Mouse (Mus musculus) MEL (cell line): ENCODE data around the gene Gadd45a. TPM values are rescaled to one million over a fixed set of nuclear protein-coding genes. Genes with fewer than 3 reads are reported as not detected.

Source experiments
- DNase-seq: peaks from one replicate; pipeline ENCODE4 v3.0.0; 2011; ENCODE audit warnings: low read depth, low spot score
- H3K27ac ChIP-seq: 2 replicates; pipeline ENCODE4 v1.5.1; 2012; ENCODE audit warnings: low read depth, mild to moderate bottlenecking, control low read depth, low read length, moderate library complexity; ENCODE audit not compliant: control insufficient read depth
- H3K27me3 ChIP-seq, 2 experiments: fragments of 150-350 bp in 1 of 2; sonication (generic) in 1 of 2; 2 replicates each; pipeline ENCODE4 v1.6.1; 2012; ENCODE audit warnings: low read length in 2 of 2, mild to moderate bottlenecking in 2 of 2, improper control_type of control experiment in 1 of 2, moderate library complexity in 1 of 2; ENCODE audit not compliant: insufficient read depth in 2 of 2, control insufficient read depth in 1 of 2
- H3K36me3 ChIP-seq, 2 experiments: 2 replicates each; pipeline ENCODE4 v1.6.1; 2012 to 2014; ENCODE audit warnings: low read length in 2 of 2, improper control_type of control experiment in 1 of 2, inconsistent platforms in 1 of 2, mild to moderate bottlenecking in 1 of 2; ENCODE audit not compliant: insufficient read depth in 2 of 2, control insufficient read depth in 1 of 2
- H3K4me1 ChIP-seq, 2 experiments: fragments of 150-350 bp in 1 of 2; sonication (generic) in 1 of 2; 2 replicates each; pipeline ENCODE4 v1.6.1; 2012; ENCODE audit warnings: low read length in 2 of 2, improper control_type of control experiment in 1 of 2, mild to moderate bottlenecking in 1 of 2; ENCODE audit not compliant: insufficient read depth in 2 of 2, control insufficient read depth in 1 of 2
- H3K4me3 ChIP-seq, 2 experiments: fragments of 150-350 bp in 1 of 2; sonication (generic) in 1 of 2; 2 replicates each; pipeline ENCODE4 v1.5.1; 2012; ENCODE audit warnings: low read depth in 2 of 2, low read length in 2 of 2, mild to moderate bottlenecking in 2 of 2, moderate library complexity in 2 of 2, control low read depth in 1 of 2, improper control_type of control experiment in 1 of 2; ENCODE audit not compliant: control insufficient read depth in 1 of 2, insufficient read depth in 1 of 2
- H3K79me2 ChIP-seq: 2 replicates; pipeline ENCODE4 v1.6.1; 2012; ENCODE audit warnings: mild to moderate bottlenecking, low read length, moderate library complexity; ENCODE audit not compliant: control insufficient read depth, poor library complexity, insufficient read depth
- H3K9ac ChIP-seq: 2 replicates; pipeline ENCODE4 v1.6.1; 2012; ENCODE audit warnings: low read depth, mild to moderate bottlenecking, control low read depth, low read length, moderate library complexity; ENCODE audit not compliant: control insufficient read depth, poor library complexity, severe bottlenecking
- H3K9me3 ChIP-seq: fragments of 150-350 bp; sonication (generic); replicated peaks from 2 replicates; pipeline ENCODE4 v1.6.1; 2012; ENCODE audit warnings: mild to moderate bottlenecking, low read length, improper control_type of control experiment, moderate library complexity; ENCODE audit not compliant: insufficient read depth
- BHLHE40 ChIP-seq: IDR thresholded peaks from 2 replicates; pipeline ENCODE4 v1.6.1; 2012; ENCODE audit warnings: low read depth, mild to moderate bottlenecking, inconsistent platforms, low read length, improper control_type of control experiment, borderline replicate concordance
- CHD2 ChIP-seq: IDR thresholded peaks from 2 replicates; pipeline ENCODE4 v1.6.1; 2011; ENCODE audit warnings: low read length, improper control_type of control experiment
- CTCF ChIP-seq, 3 experiments: IDR thresholded peaks in 2 of 3; conservative IDR thresholded peaks in 1 of 3; 2 replicates each; pipeline ENCODE4 v1.5.1; 2011 to 2012; ENCODE audit warnings: low read length in 3 of 3, low read depth in 2 of 3, mild to moderate bottlenecking in 2 of 3, improper control_type of control experiment in 1 of 3, inconsistent platforms in 1 of 3, mixed read lengths in 1 of 3, moderate library complexity in 1 of 3; ENCODE audit not compliant: control insufficient read depth in 1 of 3, insufficient read depth in 1 of 3, poor library complexity in 1 of 3, severe bottlenecking in 1 of 3
- E2F4 ChIP-seq: IDR thresholded peaks from 2 replicates; pipeline ENCODE4 v1.6.1; 2011; ENCODE audit warnings: low read depth, low read length, improper control_type of control experiment, borderline replicate concordance
- ELF1 ChIP-seq: IDR thresholded peaks from 2 replicates; pipeline ENCODE4 v1.6.1; 2014; ENCODE audit warnings: low read depth, mild to moderate bottlenecking, inconsistent platforms, low read length, improper control_type of control experiment, moderate library complexity
- GABPA ChIP-seq: IDR thresholded peaks from 2 replicates; pipeline ENCODE4 v1.6.1; 2012; ENCODE audit warnings: low read depth, mild to moderate bottlenecking, inconsistent platforms, low read length, improper control_type of control experiment, moderate library complexity
- GATA1 ChIP-seq: IDR thresholded peaks from 2 replicates; pipeline ENCODE4 v1.6.1; 2011; ENCODE audit warnings: low read depth, low read length, improper control_type of control experiment
- HCFC1 ChIP-seq: IDR thresholded peaks from 2 replicates; pipeline ENCODE4 v1.6.1; 2012; ENCODE audit warnings: low read depth, mild to moderate bottlenecking, inconsistent platforms, low read length, improper control_type of control experiment, moderate library complexity
- JUND ChIP-seq: IDR thresholded peaks from 2 replicates; pipeline ENCODE4 v1.6.1; 2011; ENCODE audit warnings: low read depth, mild to moderate bottlenecking, improper control_type of control experiment, low read length
- KAT2A ChIP-seq: conservative IDR thresholded peaks from 2 replicates; pipeline ENCODE4 v1.6.1; 2012; ENCODE audit warnings: low read depth, low read length, improper control_type of control experiment, inconsistent platforms
- MAFK ChIP-seq: IDR thresholded peaks from 2 replicates; pipeline ENCODE4 v1.6.1; 2011; ENCODE audit warnings: low read depth, mild to moderate bottlenecking, low read length, improper control_type of control experiment, borderline replicate concordance
- MAX ChIP-seq: IDR thresholded peaks from 2 replicates; pipeline ENCODE4 v1.6.1; 2011; ENCODE audit warnings: low read length, improper control_type of control experiment
- MAZ ChIP-seq: IDR thresholded peaks from 2 replicates; pipeline ENCODE4 v1.6.1; 2012; ENCODE audit warnings: low read depth, mild to moderate bottlenecking, inconsistent platforms, low read length, improper control_type of control experiment
- MEF2A ChIP-seq: IDR thresholded peaks from 2 replicates; pipeline ENCODE4 v1.6.1; 2014; ENCODE audit warnings: low read depth, mild to moderate bottlenecking, inconsistent platforms, low read length, improper control_type of control experiment; ENCODE audit not compliant: poor library complexity, insufficient replicate concordance, severe bottlenecking; ENCODE audit errors: extremely low read depth
- MXI1 ChIP-seq: IDR thresholded peaks from 2 replicates; pipeline ENCODE4 v1.6.1; 2011; ENCODE audit warnings: mild to moderate bottlenecking, low read depth, low read length, improper control_type of control experiment
- MYB ChIP-seq: IDR thresholded peaks from 2 replicates; pipeline ENCODE4 v1.6.1; 2011; ENCODE audit warnings: mild to moderate bottlenecking, low read depth, low read length, improper control_type of control experiment
- MYC ChIP-seq: IDR thresholded peaks from 2 replicates; pipeline ENCODE4 v1.6.1; 2011; ENCODE audit warnings: low read depth, mild to moderate bottlenecking, low read length, improper control_type of control experiment, moderate library complexity
- NELFE ChIP-seq: IDR thresholded peaks from 2 replicates; pipeline ENCODE4 v1.6.1; 2011; ENCODE audit warnings: low read depth, low read length, improper control_type of control experiment
- NRF1 ChIP-seq: IDR thresholded peaks from 2 replicates; pipeline ENCODE4 v1.6.1; 2014; ENCODE audit warnings: low read depth, mild to moderate bottlenecking, inconsistent platforms, low read length, improper control_type of control experiment, moderate library complexity; ENCODE audit not compliant: poor library complexity, insufficient read depth, severe bottlenecking
- POLR2A ChIP-seq, 2 experiments: IDR thresholded peaks; 2 replicates each; pipeline ENCODE4 v1.6.1; 2011 to 2012; ENCODE audit warnings: low read length in 2 of 2, mild to moderate bottlenecking in 2 of 2, control low read depth in 1 of 2, improper control_type of control experiment in 1 of 2, low read depth in 1 of 2, moderate library complexity in 1 of 2; ENCODE audit not compliant: control insufficient read depth in 1 of 2, insufficient read depth in 1 of 2, poor library complexity in 1 of 2
- POLR2AphosphoS2 ChIP-seq: IDR thresholded peaks from 2 replicates; pipeline ENCODE4 v1.6.1; 2011; ENCODE audit warnings: low read length, improper control_type of control experiment
- RAD21 ChIP-seq: IDR thresholded peaks from 2 replicates; pipeline ENCODE4 v1.6.1; 2011; ENCODE audit warnings: mild to moderate bottlenecking, low read depth, low read length, improper control_type of control experiment
- SMC3 ChIP-seq: IDR thresholded peaks from 2 replicates; pipeline ENCODE4 v1.6.1; 2011; ENCODE audit warnings: low read depth, low read length, improper control_type of control experiment
- TAL1 ChIP-seq: IDR thresholded peaks from 2 replicates; pipeline ENCODE4 v1.6.1; 2012; ENCODE audit warnings: mild to moderate bottlenecking, inconsistent platforms, low read length, moderate library complexity, mixed read lengths
- TCF12 ChIP-seq: IDR thresholded peaks from 2 replicates; pipeline ENCODE4 v1.6.1; 2014; ENCODE audit warnings: low read depth, mild to moderate bottlenecking, inconsistent platforms, low read length, improper control_type of control experiment, moderate library complexity
- UBTF ChIP-seq: IDR thresholded peaks from 2 replicates; pipeline ENCODE4 v1.6.1; 2012; ENCODE audit warnings: low read depth, mild to moderate bottlenecking, inconsistent platforms, low read length, improper control_type of control experiment, moderate library complexity, borderline replicate concordance; ENCODE audit not compliant: insufficient read depth
- USF2 ChIP-seq, 2 experiments: IDR thresholded peaks; 2 replicates each; pipeline ENCODE4 v1.6.1; 2011 to 2012; ENCODE audit warnings: improper control_type of control experiment in 2 of 2, low read length in 2 of 2, borderline replicate concordance in 1 of 2, inconsistent platforms in 1 of 2, low read depth in 1 of 2, mild to moderate bottlenecking in 1 of 2; ENCODE audit not compliant: insufficient read depth in 1 of 2
- ZC3H11A ChIP-seq: IDR thresholded peaks from 2 replicates; pipeline ENCODE4 v1.6.1; 2012; ENCODE audit warnings: low read depth, mild to moderate bottlenecking, inconsistent platforms, low read length, improper control_type of control experiment
- ZMIZ1 ChIP-seq: IDR thresholded peaks from 2 replicates; pipeline ENCODE4 v1.6.1; 2012; ENCODE audit warnings: low read depth, mild to moderate bottlenecking, inconsistent platforms, low read length, improper control_type of control experiment, moderate library complexity
- polyA plus RNA-seq, 2 experiments: library from polyadenylated mRNA; stranded (reverse) in 1 of 2; unstranded in 1 of 2; fragments of >175 nt in 1 of 2; fragments of >200 nt in 1 of 2; gene quantifications; 2 replicates each; pipeline versions ENCODE4 v1.2.1 to v1.2.4; 2012; ENCODE audit warnings: low replicate concordance in 2 of 2, low read depth in 1 of 2; ENCODE audit not compliant: insufficient read length in 2 of 2, insufficient read depth in 1 of 2, missing spikeins in 1 of 2
- total RNA-seq: library from RNA; depleted of rRNA; stranded (reverse); fragments of 300-350 nt; gene quantifications from 2 replicates; pipeline ENCODE4 v1.2.3, GENCODE M21; 2012

Gadd45a gene
- total and polyA plus RNA-seq, 3 experiments = 18.1 to 37.4 TPM; not detected in 1

GRCm38 (mm10) chr6:67035388-67036299, 1.6 kb downstream of the Gadd45a start (continued):
- TF ChIP-seq ZC3H11A (no peak), CTCF (IDR thresholded peaks at IDR 0.05 in 2 of 3, conservative IDR thresholded peaks at IDR 0.05 in 1 of 3; ENCODE audit: control insufficient read depth in 1 of 3, insufficient read depth in 1 of 3, low read depth in 2 of 3, low read length in 3 of 3, poor library complexity in 1 of 3, severe bottlenecking in 1 of 3) (no peak), ZMIZ1 (peak; percentile 58; the same call in 1 of the 2 replicates), POLR2AphosphoS2 (peak; percentile 57; the same call in 1 of the 2 replicates), MYC (peak; percentile 85), MAFK (0 out of 2 replicates have a peak, but pooled peaks have one; percentile 23), ELF1 (no peak)
- TF ChIP-seq, all 39 proteins: peak for 20

DNA sequence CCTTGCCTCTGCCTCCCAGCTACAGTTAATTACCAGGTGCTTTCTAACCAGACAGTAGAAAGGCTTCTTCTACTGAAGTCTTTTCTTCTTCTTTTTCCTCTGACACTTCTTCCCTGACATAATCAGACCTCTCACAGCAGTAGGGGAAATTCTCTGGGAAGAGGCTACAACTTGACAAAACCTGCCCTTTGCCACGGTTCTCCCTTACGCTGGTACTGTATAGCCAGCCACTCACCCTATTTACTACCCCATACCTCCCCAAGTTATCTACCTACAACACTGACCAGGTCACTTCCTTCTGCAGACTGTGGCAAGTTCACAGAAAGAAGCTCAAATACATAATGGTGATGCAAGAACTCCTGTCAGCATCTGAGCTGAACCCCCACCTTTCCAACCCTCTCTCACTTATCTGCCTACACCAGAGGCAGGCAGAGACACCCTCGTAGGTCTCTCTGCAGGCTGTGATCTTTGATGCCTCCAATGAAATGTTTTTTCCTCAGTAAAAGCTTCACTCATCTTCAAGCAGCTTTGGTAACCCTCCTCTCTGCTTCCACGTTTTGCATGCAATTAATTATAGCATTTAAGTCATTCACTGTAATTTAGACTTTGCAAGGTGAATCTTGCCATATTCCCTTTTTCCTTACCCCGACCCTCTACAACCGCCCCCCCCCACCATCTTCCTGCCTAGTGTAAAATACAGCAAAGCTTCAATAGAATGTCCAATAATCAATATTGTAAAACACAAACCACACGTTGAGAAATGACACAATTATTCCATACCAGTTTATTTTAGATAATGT, 2.7 kb downstream of the Gadd45a start:
- H3K27me3 ChIP-seq = no peaks in the 10 kb centered on the region
- peak overlapping the region; percentile 68 for H3K9ac ChIP-seq
- peaks cover 4 to 23% of the 10 kb centered on the region in 2 experiments for H3K36me3 ChIP-seq
- H3K4me1 ChIP-seq = peaks cover 14 to 15% of the 10 kb centered on the region in 2 experiments
- H3K27ac ChIP-seq = peak overlapping the region; percentile 98
- H3K79me2 ChIP-seq = peaks cover 16% of the 10 kb centered on the region
- peak; percentile 94 for DNase-seq
- peak overlapping the region; percentile 40 to 83 for H3K4me3 ChIP-seq
- H3K9me3 ChIP-seq = no peaks in the 10 kb centered on the region
- no peak for TF ChIP-seq UBTF
- no peak for TF ChIP-seq USF2 (IDR thresholded peaks at IDR 0.05; ENCODE audit: borderline replicate concordance in 1 of 2, insufficient read depth in 1 of 2, low read depth in 1 of 2, low read length in 2 of 2)
- no peak for TF ChIP-seq E2F4
- no peak for TF ChIP-seq MEF2A
- peak; percentile 12; the same call in 1 of the 2 replicates for TF ChIP-seq BHLHE40
- 0 out of 2 replicates have a peak, but pooled peaks have one; percentile 40 for TF ChIP-seq JUND
- peak; percentile 80 for TF ChIP-seq ZMIZ1
- peak; percentile 97 for TF ChIP-seq TAL1
- TF ChIP-seq GATA1 = peak; percentile 94
- TF ChIP-seq NELFE = peak; percentile 24; the same call in 1 of the 2 replicates
- no peak for TF ChIP-seq HCFC1
- TF ChIP-seq POLR2AphosphoS2 = peak; percentile 83; the same call in 1 of the 2 replicates
- TF ChIP-seq CHD2 = no peak
- TF ChIP-seq MYB = peak; percentile 24; the same call in 1 of the 2 replicates
- no peak for TF ChIP-seq RAD21
- no peak for TF ChIP-seq ELF1
- TF ChIP-seq NRF1 = no peak
- TF ChIP-seq GABPA = no peak
- TF ChIP-seq MAX = no peak; the same call in 1 of the 2 replicates
- peak; percentile 87 for TF ChIP-seq MAZ
- no peak; the same call in 1 of the 2 replicates for TF ChIP-seq KAT2A
- peak; percentile 23 to 62; a peak in 1 of 4 replicates for TF ChIP-seq POLR2A (IDR thresholded peaks at IDR 0.05; ENCODE audit: control insufficient read depth in 1 of 2, insufficient read depth in 1 of 2, low read depth in 1 of 2, low read length in 2 of 2, poor library complexity in 1 of 2)
- TF ChIP-seq TCF12 = peak; percentile 95
- TF ChIP-seq SMC3 = peak; percentile 6; the same call in 1 of the 2 replicates
- no peak for TF ChIP-seq MXI1
- no peak for TF ChIP-seq ZC3H11A
- TF ChIP-seq CTCF (IDR thresholded peaks at IDR 0.05 in 2 of 3, conservative IDR thresholded peaks at IDR 0.05 in 1 of 3; ENCODE audit: control insufficient read depth in 1 of 3, insufficient read depth in 1 of 3, low read depth in 2 of 3, low read length in 3 of 3, poor library complexity in 1 of 3, severe bottlenecking in 1 of 3) = no peak
